Mouse (Mus musculus) liver (tissue): Measurements from ENCODE around the gene Farsb.

Experiments
- DNase-seq: peaks from one replicate; pipeline ENCODE4 v3.0.0-alpha.2; 2020; ENCODE audit warnings: mixed read lengths

The Farsb gene

DNA sequence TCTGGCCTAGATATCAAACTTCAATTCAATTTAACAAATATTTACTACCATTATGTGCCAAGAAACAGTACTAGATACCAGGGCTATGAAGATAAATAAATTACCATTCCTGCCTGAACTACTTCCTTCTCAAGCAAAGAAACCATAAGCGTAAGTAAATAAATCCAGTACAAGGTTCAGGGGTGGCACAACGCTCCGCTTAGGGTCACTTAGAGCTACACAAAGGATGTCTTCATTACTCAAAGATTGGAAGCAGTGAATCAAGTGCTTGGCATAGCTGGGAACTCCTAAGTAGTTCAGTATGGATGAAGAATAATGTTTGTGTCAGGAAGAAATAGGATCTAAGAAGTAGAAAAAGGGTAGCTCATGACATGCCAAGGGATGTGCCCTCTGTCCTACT lies 5.3 kb downstream of the Farsb start:
- no peak for DNase-seq

DNA sequence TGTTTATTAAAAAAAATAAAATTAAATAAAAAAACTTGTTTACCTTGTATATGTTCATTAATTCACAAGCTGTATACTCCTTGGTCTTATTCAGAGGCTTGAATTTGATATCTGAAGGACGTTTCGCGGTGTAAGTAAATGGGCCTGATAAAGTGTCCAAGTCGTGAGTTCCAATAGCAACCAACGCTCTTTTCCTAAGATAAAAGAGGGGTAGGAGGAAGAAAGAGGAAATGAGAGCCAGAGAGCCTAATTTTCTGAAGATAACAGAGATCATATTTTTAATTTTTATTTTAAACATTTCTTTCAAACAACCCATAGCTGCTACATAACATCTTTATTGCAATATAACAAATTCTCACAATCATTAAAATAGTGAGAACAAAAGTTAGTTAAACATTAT lies 16.3 kb downstream of the Farsb start:
- no peak for DNase-seq

DNA sequence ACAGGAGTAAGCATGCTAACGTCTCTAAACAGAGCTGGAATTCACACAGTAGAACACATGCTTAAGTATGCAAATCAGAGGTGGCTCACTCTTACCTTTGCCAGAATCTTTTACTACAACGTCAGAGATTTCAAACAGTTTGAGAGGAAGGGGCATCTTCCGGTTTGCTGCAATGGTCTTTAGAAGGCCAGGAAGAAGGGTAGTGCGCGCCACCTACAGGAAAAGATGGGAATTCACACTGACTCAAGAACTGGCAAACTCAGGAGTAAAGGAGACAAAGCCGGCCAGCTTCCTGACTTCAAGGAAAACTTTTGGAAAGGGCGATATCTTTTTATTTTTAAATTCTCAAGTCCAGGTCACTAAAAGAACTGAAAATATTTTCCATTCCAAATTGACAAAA lies 34.0 kb downstream of the Farsb start:
- DNase-seq = no peak

DNA sequence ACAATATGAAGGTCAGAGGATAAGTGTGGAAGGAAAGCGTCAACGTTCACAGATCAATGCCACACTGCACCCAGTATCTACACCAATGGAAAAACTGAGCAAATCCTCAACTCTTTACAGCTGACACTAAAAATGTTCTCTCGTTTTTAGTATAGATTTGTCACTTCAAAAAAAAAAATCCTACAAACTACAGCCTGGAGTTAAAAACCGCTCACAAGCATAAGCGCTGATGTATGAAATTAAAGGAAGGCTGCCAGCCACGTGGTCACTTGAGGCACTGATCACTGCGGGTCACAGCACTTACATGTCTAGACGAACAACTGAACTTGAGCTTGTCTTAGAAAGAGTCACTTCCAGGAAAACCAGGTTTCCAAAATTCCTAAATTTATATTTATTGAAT lies 34.8 kb downstream of the Farsb start:
- DNase-seq = no peak

DNA sequence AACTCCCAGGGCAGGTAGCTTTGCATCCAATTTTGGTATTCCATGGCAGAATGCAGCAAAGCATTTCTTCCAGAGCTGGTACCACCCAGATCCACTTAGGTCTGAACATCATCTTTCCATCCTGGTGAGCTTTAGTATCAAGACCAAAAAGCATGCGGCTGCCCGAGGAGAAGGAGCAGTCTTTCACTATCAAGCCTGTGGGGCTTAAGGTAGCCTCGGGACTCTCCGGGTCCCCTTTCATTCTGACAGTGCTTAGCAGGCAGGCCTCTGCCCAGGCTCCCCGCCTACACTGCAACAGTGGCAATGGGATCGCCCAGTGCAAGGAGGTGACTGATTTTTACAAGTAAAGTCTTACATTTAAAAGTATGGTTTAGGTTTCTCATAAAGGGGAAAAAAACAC lies 36.2 kb downstream of the Farsb start:
- no peak for DNase-seq

DNA sequence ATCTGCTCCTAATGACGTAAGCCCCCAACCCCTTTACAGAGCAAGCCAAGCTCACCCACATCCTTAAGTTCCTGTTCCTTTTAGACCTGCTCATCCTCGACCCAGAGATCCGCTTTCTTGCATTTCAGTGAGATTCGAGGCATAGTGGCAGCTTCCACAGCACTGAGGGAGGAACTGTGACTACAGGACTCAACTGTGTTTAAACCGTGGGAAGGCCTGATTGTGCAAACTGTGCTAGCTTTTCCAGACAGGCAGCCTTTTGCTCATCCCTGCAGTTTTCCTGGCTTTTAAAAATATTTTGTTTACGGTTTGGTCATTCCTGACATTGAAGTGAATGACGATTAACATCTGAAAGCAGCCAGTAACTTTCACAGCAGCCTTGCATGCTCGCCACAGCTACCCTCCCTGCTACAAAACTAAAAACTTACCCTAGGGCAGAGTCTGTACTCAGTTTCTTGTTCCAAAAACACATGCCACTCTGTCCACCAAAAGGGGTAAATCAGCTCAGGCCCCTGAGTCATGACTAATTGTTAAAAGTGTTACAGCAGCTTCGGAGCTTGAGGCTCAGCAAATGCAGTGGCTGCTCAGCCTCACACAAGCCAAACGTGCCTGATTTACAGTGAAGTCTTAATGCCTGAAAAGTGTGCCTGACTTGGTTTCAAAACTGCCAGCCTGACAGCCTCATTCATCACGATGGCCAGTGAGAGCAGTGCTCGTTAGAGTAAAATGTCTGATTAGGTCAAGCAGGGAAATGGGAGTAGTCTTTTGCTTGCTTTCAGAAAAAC lies 37.4 kb downstream of the Farsb start:
- DNase-seq = no peak

DNA sequence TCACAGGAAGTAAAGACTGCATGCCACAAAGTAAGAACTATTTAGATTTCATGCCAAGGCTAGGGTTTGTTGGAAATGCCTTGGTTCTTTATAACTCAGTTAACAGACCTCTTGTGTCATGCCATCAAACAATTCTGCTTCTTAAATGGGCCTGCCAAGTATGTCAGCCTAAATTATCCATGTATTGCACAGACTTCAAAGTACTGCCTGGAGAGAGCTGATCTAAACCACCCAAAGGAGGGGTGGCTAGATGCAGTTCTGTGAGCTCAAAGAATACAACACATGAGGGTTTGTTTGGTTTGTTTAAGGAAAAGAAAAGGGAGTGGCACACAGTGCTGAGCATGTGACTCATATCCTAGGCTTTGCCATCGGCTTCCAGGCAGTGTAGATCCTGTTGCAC lies 40.6 kb downstream of the Farsb start:
- no peak for DNase-seq

DNA sequence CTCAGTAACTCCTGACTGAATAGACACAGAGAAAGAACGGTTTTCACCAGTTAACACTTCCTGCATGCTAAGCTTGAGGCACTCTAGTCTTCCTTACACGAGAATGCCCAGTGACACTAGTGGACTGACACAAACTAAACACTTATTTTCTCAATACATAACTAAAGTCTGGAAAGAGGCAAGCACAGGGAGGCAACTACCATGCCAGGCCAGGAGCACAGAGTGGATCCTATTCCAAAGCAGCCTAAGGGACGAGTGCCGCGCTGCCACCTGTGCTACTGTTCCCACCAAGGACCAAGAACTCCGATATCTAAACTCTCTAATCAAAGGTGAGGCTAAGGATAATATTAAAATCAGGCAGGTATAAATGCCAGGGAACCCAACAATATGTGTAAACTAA lies 42.0 kb downstream of the Farsb start:
- DNase-seq = no peak

DNA sequence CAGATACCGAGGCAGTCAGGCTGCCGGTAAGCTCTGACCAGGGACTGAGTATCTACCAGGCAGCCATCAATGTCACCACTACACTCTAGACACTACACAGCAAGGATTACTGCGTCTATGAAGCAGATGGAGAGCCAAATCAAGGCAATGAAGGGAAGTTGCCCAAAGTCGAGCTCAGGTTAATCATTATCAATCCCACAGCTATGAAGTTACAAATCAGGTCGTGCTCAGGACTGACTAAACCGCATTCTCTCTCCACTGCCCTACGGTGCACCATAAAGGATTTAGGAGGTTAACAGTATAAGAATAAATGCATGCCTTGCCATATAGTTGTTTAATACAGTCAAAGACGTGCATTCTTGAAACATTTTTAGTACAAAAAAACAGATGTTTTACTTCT lies 42.5 kb downstream of the Farsb start:
- DNase-seq = no peak

DNA sequence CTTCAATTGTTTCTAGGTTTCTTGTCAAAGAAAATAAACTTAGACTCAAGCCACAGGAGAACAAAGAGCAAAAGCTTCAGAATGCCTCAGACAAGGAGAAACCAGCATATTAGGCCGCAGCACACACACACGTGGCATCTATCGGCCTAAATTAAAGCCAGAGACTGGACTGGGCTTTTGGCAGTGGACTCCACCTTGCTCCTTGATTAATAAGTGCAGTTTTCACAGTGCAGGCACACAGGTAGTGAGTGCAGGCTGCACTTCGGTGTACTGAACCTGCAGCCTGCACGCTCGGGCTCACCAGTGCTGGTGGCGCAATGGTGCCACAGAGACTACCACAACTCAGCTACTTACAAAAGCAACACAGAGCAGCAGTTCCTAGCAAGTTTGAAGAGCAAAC lies 45.6 kb downstream of the Farsb start:
- DNase-seq = no peak

DNA sequence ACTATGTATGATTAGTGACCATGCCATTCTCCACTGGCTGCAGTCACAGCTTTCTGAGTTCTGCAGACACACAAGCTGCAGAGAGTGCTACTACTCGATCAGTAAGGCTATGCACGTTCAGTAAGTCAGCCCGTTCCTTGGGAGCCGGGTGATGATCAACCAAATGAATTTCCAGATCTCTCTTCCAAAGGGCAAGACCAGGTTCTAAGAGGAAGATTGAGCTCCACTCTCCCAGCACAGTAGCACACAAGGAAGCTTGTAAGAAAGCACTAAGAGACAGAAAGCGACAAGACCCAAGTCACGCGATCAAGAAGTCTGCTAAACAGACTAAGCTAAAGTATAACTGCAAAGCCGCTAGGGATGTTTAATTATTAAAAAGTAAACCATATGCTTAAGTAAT lies 48.0 kb downstream of the Farsb start:
- DNase-seq = no peak

DNA sequence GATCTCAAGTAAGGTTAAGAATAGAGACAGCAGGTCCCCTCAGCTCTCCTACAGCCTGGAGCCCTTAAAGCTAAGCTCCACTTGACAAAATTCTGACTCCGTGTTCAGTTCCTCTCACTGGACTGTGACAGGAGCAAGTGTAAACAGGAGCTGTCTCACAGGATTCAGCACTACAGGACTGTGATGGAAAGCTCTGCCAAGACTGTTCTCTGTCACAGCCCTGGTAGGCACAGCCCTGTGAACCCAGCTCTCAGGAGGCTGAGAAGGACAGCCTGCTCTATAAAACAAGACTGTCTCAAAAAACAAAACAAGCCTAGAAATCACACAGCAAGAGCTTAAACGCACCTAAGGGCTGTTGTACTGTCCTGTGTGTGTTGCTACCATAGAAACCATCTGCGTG lies 51.5 kb downstream of the Farsb start:
- no peak for DNase-seq

DNA sequence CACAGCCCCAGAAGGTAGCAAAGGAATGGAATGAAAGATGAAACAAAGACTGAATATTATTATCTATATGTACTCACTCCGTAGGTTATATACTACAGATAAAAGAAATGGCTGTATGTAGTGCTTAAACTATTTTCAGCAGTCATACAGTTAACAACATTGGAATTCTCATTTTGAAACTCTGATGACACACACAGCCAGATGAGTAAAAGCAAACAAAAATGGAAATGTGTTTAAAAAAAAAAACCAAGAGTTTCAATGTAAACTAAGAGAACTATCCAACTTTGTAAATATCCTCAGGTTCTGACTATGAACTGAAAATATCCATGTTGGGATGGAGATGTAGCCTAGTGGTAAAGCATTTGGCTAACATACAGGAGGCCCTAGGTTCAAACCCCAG lies 52.3 kb downstream of the Farsb start:
- DNase-seq = no peak

DNA sequence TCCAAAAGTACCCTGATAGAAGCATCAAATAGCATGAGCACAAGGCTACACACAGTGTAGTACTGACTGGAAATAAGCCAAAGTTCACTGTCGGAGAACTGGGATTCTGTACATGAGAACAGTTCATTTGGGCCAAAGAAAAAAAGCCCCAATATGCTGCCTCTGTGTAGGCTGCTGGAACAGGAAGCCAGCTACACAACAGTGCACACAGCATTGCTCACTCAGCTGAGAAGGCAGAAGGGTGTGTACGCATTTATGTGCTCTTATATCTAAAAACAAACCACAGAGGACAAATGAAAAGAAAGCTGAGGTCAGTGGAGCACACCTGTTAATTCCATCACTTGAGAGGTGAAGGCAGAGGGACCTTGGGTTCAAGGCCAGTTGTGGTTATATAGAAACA lies 52.7 kb downstream of the Farsb start:
- no peak for DNase-seq

DNA sequence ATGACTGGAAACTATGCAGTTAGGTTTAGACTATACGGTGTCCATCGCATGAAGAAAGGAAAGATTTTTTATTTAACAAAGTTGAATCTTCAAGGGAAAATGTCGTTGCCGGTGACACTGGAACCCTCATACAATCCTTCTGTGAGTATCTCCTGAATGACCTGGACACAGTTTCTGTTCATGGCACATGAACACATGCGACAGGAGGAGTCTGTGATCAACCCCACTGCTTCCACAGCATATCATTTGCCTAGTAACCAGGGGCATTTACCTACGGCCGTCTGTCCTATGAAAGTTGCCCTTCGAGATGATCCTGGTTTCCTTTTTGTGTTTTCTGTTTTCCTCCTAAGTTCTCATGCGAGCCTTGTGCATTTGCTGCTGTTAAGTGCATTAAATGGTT lies 55.2 kb downstream of the Farsb start:
- no peak for DNase-seq

DNA sequence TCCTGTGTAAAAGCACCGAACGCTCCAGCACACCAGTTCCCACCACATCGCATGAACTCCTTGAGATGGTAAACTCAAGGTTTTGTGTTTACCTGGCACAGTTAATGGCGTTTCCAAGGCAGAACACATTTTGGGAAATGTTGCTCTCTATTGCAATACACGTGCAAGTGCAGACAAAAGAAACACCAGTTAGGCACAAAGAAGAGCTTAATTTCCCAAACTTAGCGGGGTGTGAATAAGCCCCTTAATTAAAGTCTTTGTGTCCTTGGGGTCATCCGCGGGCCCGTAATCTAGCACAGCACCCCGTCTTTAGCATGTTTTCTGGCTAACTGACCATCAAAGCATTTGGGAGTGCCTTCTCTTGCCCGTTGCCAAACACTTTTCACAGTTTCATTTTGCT lies 59.8 kb downstream of the Farsb start:
- DNase-seq = no peak

DNA sequence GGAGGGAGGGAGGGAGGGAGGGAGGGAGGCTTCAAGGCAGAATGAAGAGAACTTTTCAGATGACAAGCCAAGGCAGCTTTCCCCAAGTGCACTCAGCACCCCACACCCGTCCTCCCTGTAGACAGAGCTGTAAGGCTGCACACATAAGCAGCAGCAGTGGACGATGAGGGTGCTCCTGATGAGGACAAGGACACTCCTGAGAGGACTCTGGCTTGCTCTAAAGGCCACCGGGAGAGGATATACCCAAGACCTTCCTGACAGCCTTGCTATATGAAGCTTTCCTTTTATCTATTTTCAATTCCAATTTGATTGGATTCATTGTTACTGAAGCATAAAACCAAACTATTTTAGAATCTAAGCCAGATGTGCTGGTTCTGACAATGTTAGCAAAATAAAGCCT lies 61.9 kb downstream of the Farsb start:
- no peak for DNase-seq

DNA sequence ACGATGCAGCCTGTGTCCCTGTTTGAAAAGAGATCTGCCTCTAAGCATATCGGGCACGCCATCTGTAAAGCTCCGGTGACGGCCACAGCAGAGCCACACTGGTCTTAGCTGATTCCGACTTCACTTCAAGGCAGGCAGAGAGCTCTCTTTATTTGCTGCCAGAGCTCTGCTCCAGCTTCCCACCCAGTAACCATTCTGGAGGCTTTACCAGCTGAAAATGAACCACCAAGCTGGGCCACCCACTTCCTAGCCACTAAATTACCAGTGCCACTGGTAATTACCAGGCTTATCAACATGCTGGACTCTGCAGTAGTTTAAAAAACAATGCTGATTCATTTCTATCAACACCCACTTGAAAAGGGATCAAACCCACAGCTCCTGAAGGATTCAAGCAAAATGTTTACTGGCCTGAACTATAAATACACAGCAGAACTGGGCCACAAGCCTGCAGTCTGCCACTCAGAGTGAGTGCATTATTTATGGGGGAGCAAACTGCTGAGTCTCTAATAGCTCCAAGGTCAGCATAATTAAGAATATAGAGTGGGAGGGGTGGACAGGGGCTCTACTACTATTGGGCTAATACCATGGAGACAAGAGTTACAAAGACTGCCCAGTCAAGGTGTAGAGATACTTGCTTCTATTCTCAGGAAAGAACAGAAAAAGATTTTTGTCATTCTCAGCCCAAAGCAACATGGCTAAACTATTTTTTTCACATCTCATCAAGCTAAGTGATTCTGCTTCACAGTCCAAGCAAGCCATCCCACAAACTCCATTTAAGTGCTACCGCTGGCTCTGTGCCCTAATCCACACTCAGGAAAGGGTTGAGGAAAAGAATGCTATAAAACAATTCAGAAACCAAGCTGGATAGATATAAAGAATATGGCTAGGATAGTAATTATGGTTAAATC lies 62.6 kb downstream of the Farsb start:
- no peak for DNase-seq

DNA sequence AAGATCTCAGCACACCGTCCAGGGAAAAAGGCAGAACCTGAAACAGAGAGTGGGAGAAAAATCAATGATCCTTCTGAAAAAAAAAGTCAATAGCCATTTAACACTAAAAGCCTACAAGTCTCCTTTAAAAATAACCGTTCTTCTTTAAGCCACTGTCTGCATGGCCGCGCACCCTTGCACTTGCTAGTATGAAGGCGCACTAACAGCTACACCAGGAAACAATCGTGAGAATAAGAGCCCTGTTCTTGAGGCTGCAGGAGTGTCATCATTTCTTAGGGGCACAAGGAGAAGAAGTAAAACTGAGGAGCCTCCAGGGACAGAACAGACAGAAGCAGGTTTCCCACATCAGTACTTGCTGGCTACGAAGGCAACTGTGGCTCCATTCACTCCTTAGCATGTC lies 63.4 kb downstream of the Farsb start:
- no peak for DNase-seq

DNA sequence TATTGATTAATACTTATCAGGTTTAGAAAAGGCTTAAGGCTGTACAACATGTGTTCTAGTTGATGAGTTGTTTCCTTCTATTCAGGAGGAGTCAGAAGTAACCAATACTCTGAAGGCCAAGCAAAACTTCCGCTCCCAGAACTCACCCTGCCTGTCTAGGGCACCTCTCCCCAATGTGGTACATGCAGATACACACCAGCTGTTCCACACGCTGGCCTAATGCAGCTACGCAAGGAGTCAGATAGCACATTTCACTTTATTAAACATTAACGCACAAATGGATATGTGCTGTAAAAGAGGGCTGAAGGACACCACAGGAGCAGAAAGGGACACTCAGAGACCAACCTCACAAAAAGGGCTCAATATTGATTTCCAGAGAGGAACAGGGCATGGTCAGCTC lies 63.8 kb downstream of the Farsb start:
- no peak for DNase-seq

DNA sequence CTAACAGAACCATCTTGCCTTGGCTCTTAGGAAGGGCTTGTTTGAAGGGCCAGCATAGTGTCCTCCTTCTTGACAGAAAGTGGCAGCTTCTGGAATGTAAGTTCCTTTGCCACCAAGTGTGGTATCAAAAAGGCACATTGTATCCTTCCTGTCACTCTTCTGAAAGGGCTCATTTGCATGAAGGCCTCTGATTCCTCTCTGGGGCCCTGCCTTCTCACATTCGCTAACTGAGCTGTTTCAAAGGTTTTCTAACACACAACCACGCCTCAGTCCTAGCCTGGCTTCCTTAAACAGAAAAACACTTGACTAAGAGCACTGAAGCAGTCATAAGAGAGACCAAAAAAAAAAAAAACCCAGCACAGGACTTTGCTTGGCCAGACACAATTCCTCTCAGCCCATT lies 66.1 kb downstream of the Farsb start:
- no peak for DNase-seq

DNA sequence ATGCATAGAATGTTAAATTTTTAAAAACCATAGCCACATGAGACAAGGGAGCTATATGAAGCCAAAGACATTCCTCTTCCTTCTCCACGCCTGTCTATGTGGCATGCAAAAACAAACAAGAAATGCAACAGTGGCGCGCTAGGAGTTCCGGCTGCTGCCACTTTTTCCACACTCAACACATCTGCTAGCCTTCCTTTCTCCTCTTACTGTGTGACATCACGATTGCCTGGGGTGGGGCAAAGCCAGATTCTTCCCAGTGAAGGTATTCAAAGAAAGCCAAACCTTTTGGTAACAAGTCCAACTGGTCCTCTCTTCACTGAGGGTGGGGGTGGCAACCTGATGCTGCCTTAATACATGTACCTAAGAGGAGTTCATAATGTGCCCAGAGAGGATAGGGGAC lies 66.9 kb downstream of the Farsb start:
- DNase-seq = no peak

DNA sequence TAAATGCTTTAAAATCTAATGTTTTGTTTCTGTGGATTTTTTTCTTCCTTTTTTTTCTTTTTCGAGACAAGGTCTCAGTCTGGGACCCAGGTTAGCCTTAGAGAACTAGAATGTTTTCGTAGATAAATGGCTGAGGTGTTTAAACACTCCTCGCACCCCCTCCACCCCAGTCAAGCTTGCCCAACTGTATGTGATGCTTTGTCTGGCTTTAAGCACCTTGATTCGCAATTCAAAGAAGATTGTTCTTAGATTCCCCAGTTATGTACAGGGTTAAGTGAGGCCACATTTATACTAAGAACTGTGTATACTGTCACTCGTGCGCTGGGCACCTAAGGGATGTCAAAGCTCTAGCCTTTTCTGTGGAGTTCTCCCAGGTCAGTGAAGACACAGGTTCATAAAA lies 68.4 kb downstream of the Farsb start:
- no peak for DNase-seq

DNA sequence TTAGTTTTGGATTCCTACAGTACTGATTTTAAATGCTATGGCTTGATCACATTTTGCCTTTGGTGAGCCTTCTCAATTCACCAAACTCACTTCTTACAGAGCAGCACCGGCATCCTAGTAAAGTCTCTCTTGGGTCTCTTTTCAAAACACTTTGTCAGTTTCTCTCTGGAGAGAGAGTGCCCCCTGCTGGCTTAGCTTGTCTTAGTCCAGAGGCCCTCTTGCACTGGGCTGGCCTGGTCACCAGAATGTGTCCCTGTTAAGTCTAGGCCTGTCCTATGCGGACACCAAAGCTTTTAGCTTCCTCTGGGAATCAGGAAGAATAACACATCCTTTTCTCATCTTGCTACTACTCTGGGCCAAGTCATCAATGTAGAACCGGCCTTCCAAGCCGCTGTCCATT lies 69.1 kb downstream of the Farsb start:
- peak; percentile 68 for DNase-seq
